Mouse (Mus musculus): ENCODE data around the gene Polq.

Polq gene

GRCm38 (mm10) chr16:37108763-37109162, 97.2 kb downstream of the Polq start:
- WGBS, result 20% methylated on average over 5 of the region's 5 CpGs

- WGBS, result 18% methylated on average over 3 of the region's 3 CpGs
These were observed 97.7 kb downstream of the Polq start for GRCm38 (mm10) chr16:37109285-37109684.

- 90% methylated on average over 1 of the region's 1 CpGs for WGBS
These were observed 113.6 kb downstream of the Polq start for GRCm38 (mm10) chr16:37125190-37125589.

Data from cerebral cortex, adult 2 months (tissue).